Mouse (Mus musculus): ENCODE measurements around the gene Ralgps2. TPM values are rescaled to one million over a fixed set of nuclear protein-coding genes. Genes with fewer than 3 reads are reported as not detected.

The Ralgps2 gene
- polyA plus RNA-seq, 1 experiment from 2014 or later = 75.8 TPM

GRCm38 (mm10) chr1:156760549-156761429, 178.6 kb downstream of the Ralgps2 start:
- no peak overlapping the region for H3K9ac ChIP-seq (ENCODE audit: low read length)
- no peak overlapping the region for H3K4me2 ChIP-seq (ENCODE audit: low read depth, low read length)
- no peak overlapping the region for H3K27ac ChIP-seq (ENCODE audit: low read length)
- no peaks in the 10 kb centered on the region for H3K9me3 ChIP-seq (ENCODE audit: control insufficient read depth, low read length)
- H3K4me3 ChIP-seq (ENCODE audit: low read length) = no peak overlapping the region
- no peak for ATAC-seq (ENCODE audit: low read depth)
- H3K4me1 ChIP-seq (replicated peaks; ENCODE audit: control insufficient read depth, insufficient read depth, low read length) = no peaks in the 10 kb centered on the region
- WGBS = 69% methylated on average over 13 of the region's 13 CpGs
- no peaks in the 10 kb centered on the region for H3K27me3 ChIP-seq (ENCODE audit: control insufficient read depth, insufficient read depth, low read depth, low read length)
- no peaks in the 10 kb centered on the region for H3K36me3 ChIP-seq (ENCODE audit: control insufficient read depth, insufficient read depth, low read length)

GRCm38 (mm10) chr1:156758326-156758725, 181.1 kb downstream of the Ralgps2 start:
- H3K27ac ChIP-seq (ENCODE audit: low read length) = no peak overlapping the region
- 57% methylated on average over 4 of the region's 4 CpGs for WGBS
- peaks cover 6% of the 10 kb centered on the region; the same call in 1 of the 2 replicates for H3K4me1 ChIP-seq (replicated peaks; ENCODE audit: control insufficient read depth, insufficient read depth, low read length)
- no peaks in the 10 kb centered on the region for H3K9me3 ChIP-seq (ENCODE audit: control insufficient read depth, low read length)
- H3K4me2 ChIP-seq (ENCODE audit: low read depth, low read length) = no peak overlapping the region
- H3K9ac ChIP-seq (ENCODE audit: low read length) = no peak overlapping the region
- H3K36me3 ChIP-seq (ENCODE audit: control insufficient read depth, insufficient read depth, low read length) = no peaks in the 10 kb centered on the region
- H3K4me3 ChIP-seq (ENCODE audit: low read length) = no peak overlapping the region
- H3K27me3 ChIP-seq (ENCODE audit: control insufficient read depth, insufficient read depth, low read depth, low read length) = no peaks in the 10 kb centered on the region
- no peak for ATAC-seq (ENCODE audit: low read depth)

- WGBS = 40% methylated on average over 15 of the region's 15 CpGs
- no peak overlapping the region for H3K27ac ChIP-seq (ENCODE audit: low read length)
- H3K4me3 ChIP-seq (ENCODE audit: low read length) = no peak overlapping the region
- H3K9me3 ChIP-seq (ENCODE audit: control insufficient read depth, low read length) = no peaks in the 10 kb centered on the region
- no peak overlapping the region for H3K4me2 ChIP-seq (ENCODE audit: low read depth, low read length)
- H3K4me1 ChIP-seq (replicated peaks; ENCODE audit: control insufficient read depth, insufficient read depth, low read length) = peaks cover 10% of the 10 kb centered on the region; the same call in 1 of the 2 replicates
- H3K9ac ChIP-seq (ENCODE audit: low read length) = no peak overlapping the region
- no peaks in the 10 kb centered on the region for H3K27me3 ChIP-seq (ENCODE audit: control insufficient read depth, insufficient read depth, low read depth, low read length)
- no peaks in the 10 kb centered on the region for H3K36me3 ChIP-seq (ENCODE audit: control insufficient read depth, insufficient read depth, low read length)
- ATAC-seq (ENCODE audit: low read depth) = no peak
Measured at GRCm38 (mm10) chr1:156754608-156755413, 184.6 kb downstream of the Ralgps2 start.

Other genes with a start within 250 kb of the Ralgps2 start
- gene Fam20b, start 220.5 kb downstream of the Ralgps2 start, polyA plus RNA-seq (2015; fragmentation: Nextera tagmentation; extraction: Ambion mirVana) = 19.7 and 23.6 TPM in 2 replicates
- gene Angptl1, start 101.1 kb downstream of the Ralgps2 start, polyA plus RNA-seq (2015; fragmentation: Nextera tagmentation; extraction: Ambion mirVana) = 3.5 and 4.1 TPM in 2 replicates
- gene Tex35, start 169.1 kb upstream of the Ralgps2 start, polyA plus RNA-seq (2015; fragmentation: Nextera tagmentation; extraction: Ambion mirVana) = not detected in 2 replicates

All from lung, embryonic 16.5 days (tissue).